Mouse (Mus musculus) small intestine, adult 2 months (tissue): ENCODE results near the gene Trap1a. TPM values are rescaled to one million over a fixed set of nuclear protein-coding genes. Genes with fewer than 3 reads are reported as not detected.

Source experiments
- H3K27ac ChIP-seq: fragments of 200-500 bp; 2 replicates; pipeline ENCODE4 v1.5.1; 2012; ENCODE audit warnings: low read depth, low read length, control low read depth, inconsistent platforms; ENCODE audit not compliant: insufficient read depth
- H3K27me3 ChIP-seq: fragments of 200-500 bp; 2 replicates; pipeline ENCODE4 v1.6.1; 2012; ENCODE audit warnings: mild to moderate bottlenecking, moderate library complexity, low read length, inconsistent platforms; ENCODE audit not compliant: control insufficient read depth, insufficient read depth
- H3K36me3 ChIP-seq: fragments of 200-500 bp; 2 replicates; pipeline ENCODE4 v1.6.1; 2012; ENCODE audit warnings: mild to moderate bottlenecking, low read length, control low read depth, inconsistent platforms; ENCODE audit not compliant: control insufficient read depth, insufficient read depth
- H3K4me1 ChIP-seq: fragments of 200-500 bp; 2 replicates; pipeline ENCODE4 v1.6.1; 2012; ENCODE audit warnings: low read length, inconsistent platforms, mixed read lengths; ENCODE audit not compliant: control insufficient read depth, insufficient read depth, insufficient read length
- H3K4me3 ChIP-seq: fragments of 200-500 bp; 2 replicates; pipeline ENCODE4 v1.5.1; 2012; ENCODE audit warnings: low read depth, mild to moderate bottlenecking, control low read depth, inconsistent platforms, low read length, moderate library complexity
- CTCF ChIP-seq: fragments of 200-500 bp; IDR thresholded peaks from 2 replicates; pipeline ENCODE4 v1.5.1; 2012; ENCODE audit warnings: low read depth, mild to moderate bottlenecking, control low read depth, inconsistent platforms, low read length, moderate library complexity, mixed read lengths; ENCODE audit not compliant: insufficient replicate concordance, insufficient read length; ENCODE audit errors: extremely low read depth
- POLR2A ChIP-seq: fragments of 200-500 bp; IDR thresholded peaks from 2 replicates; pipeline ENCODE4 v1.6.1; 2012; ENCODE audit warnings: low read depth, mild to moderate bottlenecking, control low read depth, inconsistent platforms, low read length, moderate library complexity
- WGBS: fragments of 180-500 bp; shearing (Covaris S2); methylation state at CpG from one replicate; pipeline ENCODE4 v1.1.7; 2018; 5-methylcytosine and 5-hydroxymethylcytosine counted together
- polyA plus RNA-seq: library from polyadenylated mRNA; depleted of rRNA; stranded (reverse); fragments of >200 nt; gene quantifications from 2 replicates; pipeline ENCODE4 v1.2.3, GENCODE M21; 2012

Trap1a gene
- polyA plus RNA-seq, 1 experiment = not detected

DNA sequence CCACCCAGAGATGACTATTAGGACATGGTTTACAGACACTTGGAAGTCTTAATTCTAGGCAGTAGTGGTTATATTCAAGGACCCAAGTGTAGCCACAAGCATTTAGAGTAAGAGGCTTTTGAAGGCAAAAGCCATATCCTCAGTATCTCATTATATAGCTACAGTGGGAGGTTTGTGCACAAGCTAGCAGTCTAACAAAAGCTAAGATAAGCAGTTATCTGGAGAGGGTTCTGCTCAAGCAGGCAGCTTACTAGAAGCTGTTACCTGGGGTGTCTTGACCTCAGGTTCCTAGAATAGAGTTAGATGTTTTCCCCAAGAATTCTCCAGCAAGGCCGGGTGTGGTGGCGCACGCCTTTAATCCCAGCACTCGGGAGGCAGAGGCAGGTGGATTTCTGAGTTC is 6.1 kb downstream of the Trap1a start:
- H3K27ac ChIP-seq = no peak overlapping the region
- no peak for TF ChIP-seq POLR2A
- TF ChIP-seq CTCF = no peak
- no peaks in the 10 kb centered on the region for H3K4me1 ChIP-seq
- 88% methylated on average over 4 of the region's 4 CpGs for WGBS
- H3K36me3 ChIP-seq = no peaks in the 10 kb centered on the region
- no peaks in the 10 kb centered on the region for H3K27me3 ChIP-seq
- no peak overlapping the region for H3K4me3 ChIP-seq

DNA sequence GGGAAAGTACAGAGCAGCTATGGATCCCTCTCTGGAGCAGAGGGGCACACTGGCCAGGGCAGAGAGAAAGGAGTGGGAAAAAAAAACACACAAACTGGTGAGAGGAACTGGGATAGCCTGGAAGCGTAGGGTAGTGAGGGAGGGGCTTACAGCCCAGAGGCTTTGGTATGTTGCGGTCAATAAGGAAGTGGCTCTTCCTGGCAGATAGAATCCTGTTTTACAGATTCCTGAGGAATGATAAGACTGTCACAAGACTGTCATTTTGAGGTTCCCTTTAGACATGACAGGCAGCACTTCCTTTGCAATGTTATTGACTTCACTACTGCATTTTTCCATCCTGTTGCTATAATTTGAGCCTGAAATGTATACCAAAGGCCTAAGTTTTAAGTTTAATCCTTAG is 7.7 kb downstream of the Trap1a start:
- no peak overlapping the region for H3K4me3 ChIP-seq
- no peaks in the 10 kb centered on the region for H3K27me3 ChIP-seq
- TF ChIP-seq POLR2A (no peak), CTCF (no peak)
- H3K27ac ChIP-seq = no peak overlapping the region
- no peaks in the 10 kb centered on the region for H3K36me3 ChIP-seq
- no peaks in the 10 kb centered on the region for H3K4me1 ChIP-seq
- WGBS = 64% methylated on average over 2 of the region's 2 CpGs

DNA sequence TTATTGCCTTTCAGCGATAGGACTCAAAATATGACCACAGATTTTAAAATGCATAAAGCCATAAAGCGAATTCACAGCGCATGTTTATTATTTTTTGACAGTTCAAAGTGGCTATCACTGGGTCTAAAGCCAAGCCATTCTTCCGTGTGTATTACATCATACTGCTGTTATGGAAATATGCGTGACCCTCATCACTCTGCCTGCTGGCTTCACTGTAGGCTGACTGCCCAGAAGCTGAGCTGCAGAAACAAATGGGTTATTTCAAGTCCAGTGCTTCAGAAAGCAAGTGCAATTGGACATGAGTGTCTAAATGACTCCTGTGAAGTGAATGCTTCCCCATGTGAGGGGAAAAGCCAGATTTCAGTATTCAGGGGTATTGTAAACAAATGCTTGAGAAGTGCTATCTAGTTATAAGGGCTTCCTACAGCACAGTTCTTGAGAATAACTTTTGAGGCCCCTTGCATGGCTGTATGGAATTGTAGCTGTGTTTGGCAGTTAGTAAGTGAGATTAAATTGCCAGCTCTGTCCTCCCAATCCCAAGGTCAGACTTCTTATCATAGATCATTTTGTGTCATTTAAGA is 18.8 kb downstream of the Trap1a start:
- H3K27ac ChIP-seq = no peak overlapping the region
- H3K36me3 ChIP-seq = no peaks in the 10 kb centered on the region
- TF ChIP-seq CTCF (no peak), POLR2A (no peak)
- 65% methylated on average over 5 of the region's 5 CpGs for WGBS
- H3K27me3 ChIP-seq = no peaks in the 10 kb centered on the region
- H3K4me3 ChIP-seq = no peak overlapping the region
- no peaks in the 10 kb centered on the region for H3K4me1 ChIP-seq

DNA sequence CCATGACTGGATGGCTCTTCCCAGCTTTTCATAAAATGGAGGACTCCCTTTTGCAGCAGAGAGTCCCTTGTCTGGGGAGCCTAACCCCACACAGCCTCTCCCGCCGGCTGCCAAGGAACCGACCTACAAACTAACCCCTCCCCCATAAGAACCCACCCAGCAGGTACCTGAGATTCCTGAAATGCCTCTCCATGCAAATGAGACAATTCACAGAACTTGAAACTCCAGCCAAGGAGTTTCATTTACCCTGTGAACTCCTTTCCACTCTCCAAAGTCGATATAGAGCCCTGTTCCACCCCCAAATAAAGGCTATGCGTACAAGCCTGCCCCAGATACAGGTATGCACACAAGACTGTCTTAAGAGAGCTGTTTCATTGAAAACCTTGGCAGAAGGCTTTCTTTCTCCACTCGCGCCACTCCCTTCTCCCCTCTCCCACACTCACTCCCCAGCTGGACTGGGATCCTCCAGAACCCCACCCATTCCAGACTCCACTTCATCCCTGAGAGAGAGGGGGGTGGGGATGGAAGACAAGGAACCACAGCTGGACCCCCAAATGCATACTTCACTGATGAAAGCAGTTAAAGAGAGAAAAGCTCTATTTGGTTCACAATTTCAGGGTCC is 24.3 kb downstream of the Trap1a start:
- Histone ChIP-seq H3K27ac (no peak overlapping the region), H3K4me3 (no peak overlapping the region), H3K27me3 (no peaks in the 10 kb centered on the region), H3K4me1 (no peaks in the 10 kb centered on the region), H3K36me3 (no peaks in the 10 kb centered on the region)
- WGBS = 51% methylated on average over 7 of the region's 7 CpGs
- TF ChIP-seq POLR2A (no peak), CTCF (no peak)

DNA sequence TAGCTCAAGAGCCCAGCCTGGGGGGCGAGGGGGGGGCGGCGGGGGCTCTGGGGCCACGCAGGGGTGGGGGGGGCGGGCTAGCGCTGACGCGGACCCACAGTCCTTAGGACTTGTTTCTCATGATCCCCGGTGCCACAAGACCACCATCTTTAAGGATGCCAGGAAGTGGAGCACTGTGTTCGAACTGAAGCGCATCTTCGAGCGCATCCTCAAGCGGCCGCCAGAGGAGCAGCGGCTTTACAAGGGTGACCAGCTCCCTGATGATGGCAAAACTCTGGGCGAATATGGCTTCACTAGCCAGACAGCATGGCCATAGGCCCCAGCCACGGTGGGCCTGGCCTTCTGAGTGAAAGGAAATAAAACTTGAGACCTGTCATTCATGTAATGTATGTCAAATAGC is 24.9 kb downstream of the Trap1a start:
- no peak overlapping the region for H3K4me3 ChIP-seq
- TF ChIP-seq POLR2A = no peak
- TF ChIP-seq CTCF = no peak
- no peaks in the 10 kb centered on the region for H3K27me3 ChIP-seq
- no peaks in the 10 kb centered on the region for H3K4me1 ChIP-seq
- WGBS = 70% methylated on average over 18 of the region's 18 CpGs
- H3K36me3 ChIP-seq = no peaks in the 10 kb centered on the region
- no peak overlapping the region for H3K27ac ChIP-seq

DNA sequence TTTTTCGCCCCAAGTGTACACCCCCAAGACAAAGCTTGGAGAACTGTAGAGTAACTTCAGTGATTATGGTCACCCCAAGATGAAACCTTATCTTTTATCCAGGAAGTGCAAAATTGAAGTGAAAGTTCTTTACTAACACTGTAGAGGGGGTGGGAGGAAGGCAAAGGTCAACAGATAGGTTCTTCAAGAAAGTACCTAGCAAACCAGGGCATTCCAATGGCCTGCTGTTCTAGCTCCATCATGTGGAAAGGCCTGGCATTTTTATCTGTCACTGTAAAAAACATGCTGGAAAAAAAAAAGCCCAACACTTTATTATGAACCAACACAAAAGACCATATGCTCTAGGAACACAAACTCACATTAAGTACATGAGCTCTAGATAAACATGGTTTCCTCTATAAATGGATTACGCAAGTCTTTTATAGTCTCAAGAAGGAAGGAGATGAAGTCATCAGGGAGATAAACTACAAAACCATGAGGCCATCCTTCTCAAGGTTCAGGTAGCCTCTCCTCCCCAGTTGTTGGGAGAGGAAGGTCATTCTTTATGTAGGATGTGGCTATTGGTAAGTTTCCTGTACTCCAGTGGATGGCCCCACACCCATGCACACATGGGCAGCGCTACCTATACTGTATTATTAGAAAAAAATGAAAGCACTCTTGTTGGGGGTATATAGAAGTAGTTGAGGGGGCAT is 33.5 kb downstream of the Trap1a start:
- H3K36me3 ChIP-seq = no peaks in the 10 kb centered on the region
- no peak overlapping the region for H3K4me3 ChIP-seq
- TF ChIP-seq POLR2A = no peak
- TF ChIP-seq CTCF = no peak
- H3K27me3 ChIP-seq = no peaks in the 10 kb centered on the region
- H3K4me1 ChIP-seq = no peaks in the 10 kb centered on the region
- 77% methylated on average over 3 of the region's 3 CpGs for WGBS
- H3K27ac ChIP-seq = no peak overlapping the region

DNA sequence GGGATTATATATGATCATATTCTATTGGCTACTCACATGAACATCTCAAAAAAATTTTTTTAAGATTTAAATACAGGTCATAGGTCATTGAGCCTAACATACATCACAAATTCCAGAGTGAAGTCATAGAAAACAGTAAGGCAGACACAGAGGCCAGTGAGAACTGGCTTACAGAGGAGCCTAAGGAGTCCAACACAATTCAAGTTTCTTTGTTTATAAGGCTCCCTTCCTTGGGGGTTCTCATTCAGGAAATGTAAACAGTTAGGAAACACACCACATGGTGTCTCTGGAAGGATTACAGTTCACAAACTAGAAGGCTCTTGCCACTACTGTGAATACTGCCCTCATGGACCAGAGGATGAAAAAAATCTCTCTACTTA is 34.0 kb downstream of the Trap1a start:
- H3K4me3 ChIP-seq = no peak overlapping the region
- H3K27ac ChIP-seq = no peak overlapping the region
- TF ChIP-seq CTCF (no peak), POLR2A (no peak)
- no peaks in the 10 kb centered on the region for H3K27me3 ChIP-seq
- H3K4me1 ChIP-seq = no peaks in the 10 kb centered on the region
- no peaks in the 10 kb centered on the region for H3K36me3 ChIP-seq
